Mouse (Mus musculus) T-cell, adult 66 days (primary cell): Measurements from ENCODE around the gene Olfr1118. TPM values are rescaled to one million over a fixed set of nuclear protein-coding genes. Genes with fewer than 3 reads are reported as not detected.

Source experiments
- total RNA-seq, 2 experiments: library from RNA; stranded (reverse); gene quantifications; 3 replicates in 1 of 2; 4 replicates in 1 of 2; pipeline ENCODE4 v1.2.4; 2023

Olfr1118 gene
- not detected for total RNA-seq

DNA sequence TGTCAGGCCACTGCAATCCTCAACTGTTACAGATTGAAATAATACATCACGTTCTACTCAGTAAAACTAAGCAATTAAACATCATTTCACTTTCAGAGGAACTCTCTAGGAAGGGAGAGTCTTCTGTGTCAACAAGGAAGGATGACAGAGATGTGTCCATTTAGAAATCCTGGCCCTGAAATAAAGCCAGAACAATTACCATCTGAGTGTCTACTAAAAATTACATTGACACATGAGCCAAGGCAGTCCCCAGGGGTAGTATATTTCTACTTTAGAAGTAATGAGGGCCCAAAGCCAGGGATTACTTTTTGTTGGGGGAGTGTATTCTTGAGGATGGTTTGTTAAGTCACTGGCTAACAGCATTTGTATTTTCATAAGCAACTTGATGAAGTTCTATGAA is at the start of gene Olfr1118:
Gene Olfr1118 (plus strand): TSS at position 301 of the 400 bp plus-strand sequence.

DNA sequence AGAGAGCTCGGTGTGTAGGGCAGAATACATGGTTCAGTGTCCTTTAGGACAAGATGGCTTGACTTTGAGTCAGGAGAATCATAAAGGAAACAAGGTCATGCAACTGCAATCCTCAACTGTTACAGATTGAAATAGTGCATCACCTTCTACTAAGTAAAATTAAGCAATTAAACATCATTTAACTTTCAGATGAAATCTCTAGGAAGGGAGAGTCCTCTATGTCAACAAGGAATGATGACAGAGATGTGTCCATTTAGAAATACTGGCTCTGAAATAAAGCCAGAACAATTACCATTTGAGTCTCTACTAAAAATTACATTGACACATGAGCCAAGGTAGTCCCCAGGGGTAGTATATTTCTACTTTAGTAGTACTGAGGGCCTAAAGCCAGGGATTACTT is 40.1 kb upstream of the Olfr1118 start, which contains the start of gene Olfr1116:
Gene Olfr1116 (plus strand): TSS at position 301 of the 400 bp plus-strand sequence.

GRCm38 (mm10) chr2:87354515-87354914 is 47.1 kb downstream of the Olfr1118 start, which contains the start of gene Olfr1120:
Gene Olfr1120, plus strand, starts transcription at chr2:87354815.

Other genes starting within 250 kb of the Olfr1118 start
- not detected for gene Olfr1107, start 231.8 kb upstream of the Olfr1118 start, total RNA-seq
- gene Olfr1109, start 211.6 kb upstream of the Olfr1118 start, total RNA-seq = not detected
- not detected for gene Olfr259, start 193.0 kb upstream of the Olfr1118 start, total RNA-seq
- not detected for gene Olfr1110, start 167.3 kb upstream of the Olfr1118 start, total RNA-seq
- gene Olfr1111, start 155.0 kb upstream of the Olfr1118 start, total RNA-seq = not detected
- gene Olfr1112, start 119.8 kb upstream of the Olfr1118 start, total RNA-seq = not detected
- gene Olfr1113, start 98.6 kb upstream of the Olfr1118 start, total RNA-seq = not detected
- gene Olfr1115, start 59.6 kb upstream of the Olfr1118 start, total RNA-seq = not detected
- gene Olfr1116, start 40.0 kb upstream of the Olfr1118 start, total RNA-seq = not detected
- gene Olfr1120, start 47.2 kb downstream of the Olfr1118 start, total RNA-seq = not detected
- not detected for gene Olfr1121, start 62.3 kb downstream of the Olfr1118 start, total RNA-seq
- gene Olfr1122, start 78.3 kb downstream of the Olfr1118 start, total RNA-seq = under 1 TPM; 0.15 to 0.18 TPM
- not detected for gene Olfr1123, start 109.1 kb downstream of the Olfr1118 start, total RNA-seq
- not detected for gene Olfr1124, start 122.7 kb downstream of the Olfr1118 start, total RNA-seq
- not detected for gene Olfr1126, start 146.4 kb downstream of the Olfr1118 start, total RNA-seq
- gene Pramel7, start 189.5 kb downstream of the Olfr1118 start, total RNA-seq = not detected
- not detected for gene Pramel6, start 199.0 kb downstream of the Olfr1118 start, total RNA-seq
- not detected for gene Olfr153, start 224.2 kb downstream of the Olfr1118 start, total RNA-seq
- gene Olfr1128, start 238.0 kb downstream of the Olfr1118 start, total RNA-seq = not detected